Mouse (Mus musculus) spleen, postnatal 10 days (tissue): ENCODE data around the gene Papln.
A peak's percentile ranks its signal among the peaks of the same experiment; 100 is the strongest.

Experiments used
- DNase-seq, 2 experiments: peaks; one replicate each; pipeline ENCODE4 v3.0.0; 2021 to 2022; ENCODE audit warnings: low spot score in 2 of 2

Gene Papln

GRCm38 (mm10) chr12:83767833-83768232 is 4.4 kb downstream of the Papln start:
- DNase-seq = no peak

GRCm38 (mm10) chr12:83768235-83768899 is 4.9 kb downstream of the Papln start:
- no peak for DNase-seq

DNA sequence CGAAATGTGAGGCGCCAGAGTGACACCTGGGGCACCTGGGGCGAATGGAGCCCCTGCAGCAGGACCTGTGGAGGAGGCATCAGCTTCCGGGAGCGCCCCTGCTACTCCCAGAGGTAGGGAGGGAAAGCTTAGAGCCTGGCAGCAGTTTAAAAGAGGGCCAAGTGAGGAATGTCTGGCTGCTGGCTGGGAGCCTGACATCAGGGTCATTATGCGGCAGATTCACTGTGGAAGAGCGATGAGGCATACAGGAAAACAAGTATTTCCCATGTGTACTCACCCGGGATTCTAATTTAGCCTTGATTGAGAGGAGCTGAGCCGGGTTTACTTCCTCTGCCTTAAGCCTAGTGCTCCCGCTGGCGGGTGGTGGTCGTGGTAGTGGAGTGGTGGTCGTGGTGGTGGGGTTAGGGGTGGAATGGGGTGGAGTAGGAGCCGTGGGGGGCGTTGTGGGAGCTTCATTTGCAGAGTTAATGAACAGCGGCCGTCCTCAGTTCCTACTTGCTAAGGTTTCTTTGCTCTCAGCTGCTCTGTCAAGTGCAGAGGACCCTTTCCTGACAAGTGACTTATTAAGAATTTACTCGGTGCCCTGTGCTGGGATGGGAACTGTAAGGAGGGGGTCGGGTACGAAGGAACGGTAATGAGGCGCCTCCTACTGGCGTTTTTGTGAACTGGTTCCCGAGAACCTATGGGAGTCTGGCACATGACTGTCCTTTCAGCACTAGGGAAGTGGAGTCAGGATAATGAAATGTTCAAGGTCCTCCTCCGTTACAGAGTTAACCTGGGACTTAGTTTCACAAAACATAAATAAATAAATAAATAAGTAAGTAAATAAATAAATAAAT is 7.2 kb downstream of the Papln start:
- peak in 1 of 2 experiments; percentile 60 for DNase-seq

GRCm38 (mm10) chr12:83775621-83776020 is 12.2 kb downstream of the Papln start:
- DNase-seq = no peak

- DNase-seq = no peak
Measured at GRCm38 (mm10) chr12:83776766-83777165, 13.3 kb downstream of the Papln start.

- peak in 1 of 2 experiments; percentile 5 for DNase-seq
Measured at GRCm38 (mm10) chr12:83780181-83780580, 16.7 kb downstream of the Papln start.

DNA sequence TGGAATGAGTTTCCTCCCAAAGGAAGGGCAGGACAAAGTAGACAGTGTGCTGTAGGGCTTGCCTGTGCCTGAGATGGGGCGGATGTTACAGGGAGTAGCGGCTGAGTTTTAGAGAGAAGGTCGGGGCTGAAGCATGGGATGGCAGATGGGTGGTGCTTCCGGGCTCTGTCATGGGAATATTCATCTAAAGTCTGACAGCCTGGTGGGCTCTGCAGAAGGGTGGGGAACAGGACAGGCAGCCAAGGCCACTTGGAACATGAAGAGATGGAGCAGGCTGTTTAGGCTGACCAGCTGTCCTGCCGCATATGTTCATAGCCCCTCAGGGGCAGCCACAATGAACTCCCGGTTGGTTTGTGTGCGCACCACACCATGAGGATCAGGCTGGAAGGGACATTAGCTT is 17.8 kb downstream of the Papln start:
- peak in 1 of 2 experiments; percentile 11 for DNase-seq

GRCm38 (mm10) chr12:83781640-83782278 is 18.3 kb downstream of the Papln start:
- DNase-seq = no peak

- DNase-seq = no peak
Measured at GRCm38 (mm10) chr12:83782669-83783068, 19.2 kb downstream of the Papln start.

DNA sequence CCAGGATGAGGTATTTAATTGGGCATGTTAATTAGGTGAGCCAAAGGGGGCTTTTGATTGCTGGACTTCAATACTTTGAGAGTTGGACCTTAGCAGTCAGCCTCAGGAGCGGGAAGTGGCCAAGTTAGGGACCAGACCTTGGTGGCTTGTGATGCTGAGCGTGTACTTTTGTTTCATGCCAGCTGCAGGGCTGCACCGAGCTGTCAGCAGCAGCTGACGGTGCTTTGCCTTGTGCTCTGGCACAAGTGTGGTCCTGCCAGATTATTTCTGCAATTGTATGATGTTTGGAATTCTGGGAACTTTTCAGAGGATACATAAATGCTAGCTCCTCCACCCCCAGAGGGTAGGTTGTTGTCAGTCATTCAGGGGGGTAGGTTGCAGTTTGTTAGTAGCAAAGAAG is 21.9 kb downstream of the Papln start:
- no peak for DNase-seq

- no peak for DNase-seq
Measured at GRCm38 (mm10) chr12:83789051-83789780, 25.8 kb downstream of the Papln start.

- DNase-seq = no peak
Measured at GRCm38 (mm10) chr12:83789781-83790140, 26.3 kb downstream of the Papln start.

DNA sequence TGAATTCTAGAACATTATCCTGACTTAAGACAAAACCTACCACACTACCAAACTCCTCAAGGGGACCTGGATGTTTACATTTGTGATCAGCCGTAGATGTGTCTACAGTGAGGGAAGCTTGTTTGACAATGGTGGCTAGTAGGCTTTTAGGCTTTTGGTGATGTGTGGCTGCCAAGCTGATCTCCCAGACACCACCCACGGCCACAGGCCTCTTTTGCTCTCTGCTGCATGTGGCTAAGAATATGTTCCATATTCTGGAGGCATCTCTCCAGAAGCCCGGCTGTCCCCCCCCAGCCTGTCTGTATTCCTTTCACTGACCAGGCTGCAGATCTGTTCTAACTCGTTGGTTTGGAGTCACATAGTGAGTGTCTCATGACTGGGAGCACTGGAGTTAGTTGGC is 27.3 kb downstream of the Papln start:
- no peak for DNase-seq

DNA sequence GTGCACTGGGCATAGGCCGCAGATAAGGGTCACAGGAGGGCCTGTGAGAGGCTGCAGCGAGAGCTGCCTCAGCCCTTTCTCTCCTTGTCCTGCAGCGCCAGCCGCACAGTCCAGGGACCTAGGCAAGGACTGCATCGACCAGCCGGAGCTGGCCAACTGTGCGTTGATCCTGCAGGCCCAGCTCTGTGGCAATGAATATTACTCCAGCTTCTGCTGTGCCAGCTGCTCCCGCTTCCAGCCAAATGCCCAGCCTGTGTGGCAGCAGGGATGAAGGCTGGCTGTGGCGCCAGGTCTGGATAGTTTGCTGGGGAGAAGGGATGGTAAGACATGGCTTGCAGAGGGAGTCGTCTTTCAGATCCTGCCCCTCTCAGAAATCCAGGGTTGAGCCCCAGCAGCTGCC is 28.3 kb downstream of the Papln start:
- DNase-seq = no peak

- no peak for DNase-seq
Measured at GRCm38 (mm10) chr12:83792706-83793410, 29.4 kb downstream of the Papln start.

DNA sequence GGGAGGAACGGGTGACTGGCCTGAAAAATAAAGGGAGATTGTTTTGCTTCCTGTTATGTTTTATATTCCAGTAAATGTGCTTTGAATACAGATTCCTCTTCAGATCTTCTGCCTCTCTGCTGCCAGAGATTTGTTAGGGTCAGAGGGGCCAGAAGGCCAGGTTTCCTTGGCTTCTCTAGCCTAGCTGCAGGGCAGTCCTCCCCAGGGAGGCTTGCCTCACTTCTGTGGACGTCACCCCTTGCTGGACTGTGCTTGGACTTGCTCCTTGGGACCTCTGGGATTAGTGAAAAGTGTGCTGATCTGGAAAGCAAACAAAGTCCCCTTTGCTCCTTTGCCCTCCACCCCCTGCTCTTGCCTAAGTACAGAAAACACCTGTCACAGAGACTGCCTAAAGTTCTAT is 31.6 kb downstream of the Papln start:
- no peak for DNase-seq

- no peak for DNase-seq
Measured at GRCm38 (mm10) chr12:83795586-83795985, 32.2 kb downstream of the Papln start.

- no peak for DNase-seq
Measured at GRCm38 (mm10) chr12:83798313-83798712, 34.9 kb downstream of the Papln start.

GRCm38 (mm10) chr12:83800943-83801342 is 37.5 kb downstream of the Papln start:
- no peak for DNase-seq

DNA sequence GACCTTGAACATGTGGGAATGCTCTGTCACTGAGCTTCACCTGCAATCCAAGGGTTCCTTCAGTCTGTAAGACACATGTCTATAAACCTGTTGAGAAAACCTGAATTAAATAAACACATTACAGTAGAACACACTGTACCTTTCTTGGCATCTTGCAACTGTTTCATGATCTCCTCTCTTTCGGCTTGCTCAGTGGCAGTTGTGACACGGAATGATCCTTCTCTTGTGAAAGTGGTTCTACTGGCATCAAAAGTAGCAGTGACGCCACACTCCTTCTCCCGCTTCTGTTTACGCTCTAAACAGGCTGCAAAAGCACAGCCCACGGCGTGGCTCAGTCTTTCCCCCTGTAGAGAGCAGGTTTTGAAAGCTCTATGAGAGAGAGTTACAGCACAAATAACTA is 40.2 kb downstream of the Papln start:
- DNase-seq = no peak

GRCm38 (mm10) chr12:83811901-83812300 is 48.5 kb downstream of the Papln start:
- DNase-seq = no peak
